Mouse (Mus musculus): ENCODE results near the gene Aox1. TPM values are rescaled to one million over a fixed set of nuclear protein-coding genes. Genes with fewer than 3 reads are reported as not detected.

Aox1 gene
- total and polyA plus RNA-seq, 3 experiments: 0.04 to 0.24 TPM; not detected in 1

DNA sequence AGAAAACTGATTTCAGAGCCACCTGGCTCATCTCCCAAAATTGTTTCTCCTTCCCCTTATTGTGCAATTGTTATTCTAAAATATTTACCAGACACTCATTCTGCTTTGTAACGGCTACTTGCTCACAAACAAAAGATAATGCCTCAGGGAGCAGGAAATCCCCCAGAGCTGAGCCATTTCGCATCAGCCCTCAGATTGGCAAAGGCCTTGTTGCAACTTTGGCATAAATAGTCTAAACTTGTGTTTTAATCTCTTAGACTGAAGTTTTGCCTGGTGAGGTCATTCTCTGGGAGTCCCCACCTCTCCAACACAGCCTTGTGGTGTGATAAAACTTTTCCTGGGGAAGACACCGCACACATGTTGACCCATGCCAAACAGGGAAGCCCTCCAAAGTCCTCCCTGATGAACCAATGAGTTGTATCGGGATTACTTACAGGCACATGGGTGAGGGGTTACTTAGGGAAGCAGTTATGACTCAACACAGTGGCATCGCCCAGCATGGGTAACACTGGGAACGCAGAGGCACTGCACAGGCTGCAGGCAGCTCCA is 40.6 kb upstream of the Aox1 start:
- H3K27me3 ChIP-seq (ENCODE audit: control insufficient read depth in 1 of 2, insufficient read depth in 2 of 2, low read length in 2 of 2): no peaks in the 10 kb centered on the region
- H3K27ac ChIP-seq (ENCODE audit: control insufficient read depth, low read depth, low read length): no peak overlapping the region
- H3K9ac ChIP-seq (ENCODE audit: control insufficient read depth, low read depth, low read length, poor library complexity, severe bottlenecking): no peak overlapping the region
- TF ChIP-seq TBP (IDR thresholded peaks at IDR 0.05; ENCODE audit: low read depth, low read length): no peak
- TF ChIP-seq TCF12 (IDR thresholded peaks at IDR 0.05; ENCODE audit: low read depth, low read length): no peak
- TF ChIP-seq USF1 (IDR thresholded peaks at IDR 0.05; ENCODE audit: low read depth, low read length): no peak
- no peak for TF ChIP-seq BHLHE40 (IDR thresholded peaks at IDR 0.05; ENCODE audit: borderline replicate concordance, low read depth, low read length)
- TF ChIP-seq POLR2A (IDR thresholded peaks at IDR 0.05; ENCODE audit: control insufficient read depth in 1 of 2, insufficient read depth in 1 of 2, low read depth in 1 of 2, low read length in 2 of 2, poor library complexity in 1 of 2): no peak
- TF ChIP-seq RAD21 (IDR thresholded peaks at IDR 0.05; ENCODE audit: low read depth, low read length): no peak
- no peak for TF ChIP-seq MXI1 (IDR thresholded peaks at IDR 0.05; ENCODE audit: low read depth, low read length)
- TF ChIP-seq ETS1 (IDR thresholded peaks at IDR 0.05; ENCODE audit: low read depth, low read length): no peak
- TF ChIP-seq SMC3 (IDR thresholded peaks at IDR 0.05; ENCODE audit: low read depth, low read length): no peak
- no peak for TF ChIP-seq MYB (IDR thresholded peaks at IDR 0.05; ENCODE audit: low read depth, low read length)
- H3K36me3 ChIP-seq (ENCODE audit: control insufficient read depth in 1 of 2, insufficient read depth in 2 of 2, low read length in 2 of 2): no peaks in the 10 kb centered on the region
- H3K9me3 ChIP-seq (replicated peaks; ENCODE audit: insufficient read depth, low read length): no peaks in the 10 kb centered on the region
- no peak overlapping the region for H3K4me3 ChIP-seq (ENCODE audit: control insufficient read depth in 1 of 2, insufficient read depth in 1 of 2, low read depth in 2 of 2, low read length in 2 of 2)
- DNase-seq (ENCODE audit: low read depth, low spot score): no peak
- no peaks in the 10 kb centered on the region for H3K79me2 ChIP-seq (ENCODE audit: control insufficient read depth, insufficient read depth, low read length, poor library complexity)
- H3K4me1 ChIP-seq (ENCODE audit: control insufficient read depth in 1 of 2, insufficient read depth in 2 of 2, low read length in 2 of 2): peaks cover 0 to 2% of the 10 kb centered on the region in 2 experiments; a peak in 2 of 4 replicates

DNA sequence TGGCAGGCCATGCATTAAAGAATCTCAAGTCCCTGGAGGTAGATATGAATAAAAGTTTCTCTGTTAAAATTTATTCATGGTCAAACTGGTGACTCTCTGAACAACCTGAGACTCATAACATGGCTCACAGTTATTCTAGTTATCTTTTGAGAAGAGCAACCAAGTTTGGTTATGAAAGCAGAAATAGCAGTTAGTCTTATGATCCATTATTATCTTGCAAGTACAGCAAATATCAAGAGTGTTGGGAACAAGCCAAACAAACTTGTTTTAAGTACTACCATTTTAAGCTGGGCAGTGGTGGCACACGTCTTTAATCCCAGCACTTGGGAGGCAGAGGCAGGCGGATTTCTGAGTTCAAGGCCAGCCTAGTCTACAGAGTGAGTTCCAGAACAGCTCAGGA is 38.5 kb upstream of the Aox1 start:
- H3K4me1 ChIP-seq (ENCODE audit: control insufficient read depth in 1 of 2, insufficient read depth in 2 of 2, low read length in 2 of 2): peaks cover 0 to 5% of the 10 kb centered on the region in 2 experiments; a peak in 2 of 4 replicates
- H3K9me3 ChIP-seq (replicated peaks; ENCODE audit: insufficient read depth, low read length): no peaks in the 10 kb centered on the region
- no peak for TF ChIP-seq ZMIZ1 (IDR thresholded peaks at IDR 0.05; ENCODE audit: low read depth, low read length)
- 0 out of 2 replicates have a peak, but pooled peaks have one; percentile 17 for TF ChIP-seq GATA1 (IDR thresholded peaks at IDR 0.05; ENCODE audit: low read depth, low read length)
- no peak for TF ChIP-seq ELF1 (IDR thresholded peaks at IDR 0.05; ENCODE audit: low read depth, low read length)
- no peak for TF ChIP-seq MAZ (IDR thresholded peaks at IDR 0.05; ENCODE audit: low read depth, low read length)
- 0 out of 2 replicates have a peak, but pooled peaks have one; percentile 28 for TF ChIP-seq MYB (IDR thresholded peaks at IDR 0.05; ENCODE audit: low read depth, low read length)
- TF ChIP-seq POLR2AphosphoS5 (IDR thresholded peaks at IDR 0.05; ENCODE audit: borderline replicate concordance, low read depth, low read length): no peak
- no peak for TF ChIP-seq SMC3 (IDR thresholded peaks at IDR 0.05; ENCODE audit: low read depth, low read length)
- no peak for TF ChIP-seq KAT2A (conservative IDR thresholded peaks at IDR 0.05; ENCODE audit: low read depth, low read length)
- peak; percentile 45 to 63; a peak in 2 of 4 replicates for TF ChIP-seq EP300 (IDR thresholded peaks at IDR 0.05; ENCODE audit: low read depth in 1 of 2, low read length in 2 of 2)
- TF ChIP-seq TBP (IDR thresholded peaks at IDR 0.05; ENCODE audit: low read depth, low read length): 0 out of 2 replicates have a peak, but pooled peaks have one; percentile 33
- no peak for TF ChIP-seq CHD2 (IDR thresholded peaks at IDR 0.05; ENCODE audit: low read length)
- no peak for TF ChIP-seq ZNF384 (IDR thresholded peaks at IDR 0.05; ENCODE audit: low read depth, low read length)
- no peak for TF ChIP-seq MAX (IDR thresholded peaks at IDR 0.05; ENCODE audit: low read length)
- TF ChIP-seq ZKSCAN1 (IDR thresholded peaks at IDR 0.05; ENCODE audit: low read depth, low read length): no peak
- TF ChIP-seq RAD21 (IDR thresholded peaks at IDR 0.05; ENCODE audit: low read depth, low read length): no peak
- TF ChIP-seq MEF2A (IDR thresholded peaks at IDR 0.05; ENCODE audit: extremely low read depth, insufficient replicate concordance, low read depth, low read length, poor library complexity, severe bottlenecking): no peak
- no peak for TF ChIP-seq POLR2A (IDR thresholded peaks at IDR 0.05; ENCODE audit: control insufficient read depth in 1 of 2, insufficient read depth in 1 of 2, low read depth in 1 of 2, low read length in 2 of 2, poor library complexity in 1 of 2)
- TF ChIP-seq E2F4 (IDR thresholded peaks at IDR 0.05; ENCODE audit: borderline replicate concordance, low read depth, low read length): no peak
- no peak for TF ChIP-seq UBTF (IDR thresholded peaks at IDR 0.05; ENCODE audit: borderline replicate concordance, insufficient read depth, low read depth, low read length)
- no peak for TF ChIP-seq ZC3H11A (IDR thresholded peaks at IDR 0.05; ENCODE audit: low read depth, low read length)
- no peak for TF ChIP-seq GABPA (IDR thresholded peaks at IDR 0.05; ENCODE audit: low read depth, low read length)
- TF ChIP-seq CTCF (IDR thresholded peaks at IDR 0.05 in 2 of 3, conservative IDR thresholded peaks at IDR 0.05 in 1 of 3; ENCODE audit: control insufficient read depth in 1 of 3, insufficient read depth in 1 of 3, low read depth in 2 of 3, low read length in 3 of 3, poor library complexity in 1 of 3, severe bottlenecking in 1 of 3): no peak
- TF ChIP-seq USF2 (IDR thresholded peaks at IDR 0.05; ENCODE audit: borderline replicate concordance in 1 of 2, insufficient read depth in 1 of 2, low read depth in 1 of 2, low read length in 2 of 2): no peak
- no peak overlapping the region for H3K4me3 ChIP-seq (ENCODE audit: control insufficient read depth in 1 of 2, insufficient read depth in 1 of 2, low read depth in 2 of 2, low read length in 2 of 2)
- H3K79me2 ChIP-seq (ENCODE audit: control insufficient read depth, insufficient read depth, low read length, poor library complexity): peaks cover 4% of the 10 kb centered on the region
- no peaks in the 10 kb centered on the region for H3K36me3 ChIP-seq (ENCODE audit: control insufficient read depth in 1 of 2, insufficient read depth in 2 of 2, low read length in 2 of 2)
- DNase-seq (ENCODE audit: low read depth, low spot score): peak; percentile 56
- H3K27ac ChIP-seq (ENCODE audit: control insufficient read depth, low read depth, low read length): no peak overlapping the region
- no peaks in the 10 kb centered on the region for H3K27me3 ChIP-seq (ENCODE audit: control insufficient read depth in 1 of 2, insufficient read depth in 2 of 2, low read length in 2 of 2)
- no peak overlapping the region for H3K9ac ChIP-seq (ENCODE audit: control insufficient read depth, low read depth, low read length, poor library complexity, severe bottlenecking)
